Comparison of ENCODE assay signal across 12 mouse cellular contexts in genomic region chr4:132801176-132802077, GRCm38 (mm10). TPM values are rescaled to one million over a fixed set of nuclear protein-coding genes. Genes with fewer than 3 reads are reported as not detected.
DNase-seq lines count a peak whose midpoint lies in the region; ATAC-seq and TF ChIP-seq lines count a peak whose summit lies in the region.
"Had no signal": no experiment of that assay in that cellular context is flagged by ENCODE, and none has a peak within 500 bp of the region (broad histone marks: within the 10 kb centered on the region; RNA-seq: fewer than 3 reads in every experiment).

No protein-coding gene starts in this region.

- peaks cover 11% of the 10 kb centered on the region for H3K27me3 ChIP-seq in heart, embryonic 13.5 days (replicated peaks)
- no peaks in the 10 kb centered on the region for H3K27me3 ChIP-seq in testis, adult 2 months (ENCODE audit: control insufficient read depth, insufficient read depth, low read length)
- peaks cover 4% of the 10 kb centered on the region; the same call in 1 of the 2 replicates for H3K27me3 ChIP-seq in liver, embryonic 13.5 days
- H3K27me3 ChIP-seq in stomach, postnatal 0 days (ENCODE audit: control insufficient read depth, insufficient read depth, low read length), result no peaks in the 10 kb centered on the region

- no peaks in the 10 kb centered on the region for H3K9me3 ChIP-seq in heart, embryonic 13.5 days
- H3K9me3 ChIP-seq in liver, embryonic 13.5 days (replicated peaks), result no peaks in the 10 kb centered on the region
- H3K9me3 ChIP-seq in stomach, postnatal 0 days (ENCODE audit: control insufficient read depth, low read length), result no peaks in the 10 kb centered on the region
- H3K9me3 ChIP-seq: midbrain, embryonic 12.5 days; neural tube, embryonic 13.5 days had no signal

- ATAC-seq in heart, embryonic 13.5 days (ENCODE audit: extremely low read depth, insufficient number of reproducible peaks, low FRiP score, low TSS enrichment), result no peak
- peak; percentile 76 for ATAC-seq in liver, embryonic 13.5 days (ENCODE audit: low read depth)
- ATAC-seq in stomach, postnatal 0 days (ENCODE audit: low FRiP score, low TSS enrichment), result no peak

- 86% methylated on average over 18 of the region's 18 CpGs for WGBS in heart, embryonic 13.5 days
- WGBS in liver, embryonic 13.5 days (ENCODE audit: insufficient replicate concordance), result 61% methylated on average over 18 of the region's 18 CpGs
- WGBS in stomach, postnatal 0 days, result 84% methylated on average over 18 of the region's 18 CpGs

- no peak overlapping the region for H3K9ac ChIP-seq in heart, embryonic 13.5 days
- peak overlapping the region; percentile 61 for H3K9ac ChIP-seq in liver, embryonic 13.5 days
- no peak overlapping the region for H3K9ac ChIP-seq in stomach, postnatal 0 days (ENCODE audit: low read length)
- H3K9ac ChIP-seq: midbrain, embryonic 12.5 days; neural tube, embryonic 13.5 days had no signal

- no peak for TF ChIP-seq EP300 in stomach, postnatal 0 days (optimal IDR thresholded peaks at IDR 0.05)

- H3K4me2 ChIP-seq in heart, embryonic 13.5 days, result peak overlapping the region; percentile 22; the same call in 1 of the 2 replicates
- H3K4me2 ChIP-seq in liver, embryonic 13.5 days, result peak overlapping the region; percentile 71
- H3K4me2 ChIP-seq in stomach, postnatal 0 days (replicated peaks; ENCODE audit: low read depth), result no peak overlapping the region
- H3K4me2 ChIP-seq: midbrain, embryonic 12.5 days; neural tube, embryonic 13.5 days had no signal

- H3K27ac ChIP-seq in heart, embryonic 13.5 days (replicated peaks), result 0 out of 2 replicates have a peak overlapping the region, but pooled peaks have one; percentile 1
- H3K27ac ChIP-seq in testis, adult 2 months (ENCODE audit: control insufficient read depth, insufficient read depth, low read depth, low read length), result no peak overlapping the region
- peak overlapping the region; percentile 75 for H3K27ac ChIP-seq in liver, embryonic 13.5 days
- H3K27ac ChIP-seq in stomach, postnatal 0 days (replicated peaks), result 0 out of 2 replicates have a peak overlapping the region, but pooled peaks have one; percentile 35
- H3K27ac ChIP-seq: midbrain, embryonic 12.5 days; neural tube, embryonic 13.5 days had no signal

- DNase-seq in heart, postnatal 36 days, result no peak
- DNase-seq in testis, postnatal 10 days (ENCODE audit: low spot score), result no peak
- no peak for DNase-seq in liver, embryonic 13.5 days
- no peak for DNase-seq in stomach, postnatal 0 days (ENCODE audit: low spot score)
- DNase-seq in cerebellum, postnatal 36 days, result no peak
- no peak for DNase-seq in left cerebral cortex, postnatal 14 days (ENCODE audit: low spot score in 2 of 2)
- DNase-seq: embryo, embryonic 11 days had no signal

- no peaks in the 10 kb centered on the region for H3K36me3 ChIP-seq in heart, embryonic 13.5 days
- H3K36me3 ChIP-seq in testis, adult 2 months (ENCODE audit: control insufficient read depth, insufficient read depth, low read length), result no peaks in the 10 kb centered on the region
- H3K36me3 ChIP-seq in liver, embryonic 13.5 days, result no peaks in the 10 kb centered on the region
- H3K36me3 ChIP-seq in stomach, postnatal 0 days (ENCODE audit: control insufficient read depth, insufficient read depth, low read length), result no peaks in the 10 kb centered on the region
- H3K36me3 ChIP-seq: midbrain, embryonic 12.5 days; neural tube, embryonic 13.5 days had no signal

- H3K4me1 ChIP-seq in heart, embryonic 13.5 days, result peaks cover 6% of the 10 kb centered on the region
- H3K4me1 ChIP-seq in testis, adult 2 months (ENCODE audit: control insufficient read depth, insufficient read depth, low read length), result peaks cover 2% of the 10 kb centered on the region; the same call in 1 of the 2 replicates
- H3K4me1 ChIP-seq in liver, embryonic 13.5 days (replicated peaks), result peaks cover 37% of the 10 kb centered on the region
- H3K4me1 ChIP-seq in stomach, postnatal 0 days (replicated peaks; ENCODE audit: control insufficient read depth, insufficient read depth), result no peaks in the 10 kb centered on the region
- H3K4me1 ChIP-seq: midbrain, embryonic 12.5 days; neural tube, embryonic 13.5 days had no signal

- H3K4me3 ChIP-seq in heart, embryonic 13.5 days, result no peak overlapping the region
- H3K4me3 ChIP-seq in testis, adult 2 months (ENCODE audit: control insufficient read depth, low read depth, low read length), result peak overlapping the region; percentile 32; the same call in 1 of the 2 replicates
- peak overlapping the region; percentile 46 for H3K4me3 ChIP-seq in liver, embryonic 13.5 days (replicated peaks)
- no peak overlapping the region for H3K4me3 ChIP-seq in stomach, postnatal 0 days (ENCODE audit: low read depth, low read length)
- H3K4me3 ChIP-seq: midbrain, embryonic 12.5 days; neural tube, embryonic 13.5 days had no signal

- TF ChIP-seq POLR2A in testis, adult 2 months (IDR thresholded peaks at IDR 0.05; ENCODE audit: control insufficient read depth, low read depth, low read length), result no peak

- no peak for TF ChIP-seq CTCF in testis, adult 2 months (IDR thresholded peaks at IDR 0.05; ENCODE audit: control insufficient read depth, insufficient read depth, insufficient replicate concordance, low read depth, low read length)
- TF ChIP-seq CTCF in stomach, postnatal 0 days (IDR thresholded peaks at IDR 0.05; ENCODE audit: low read depth), result no peak

- intact Hi-C loops in heart, postnatal 36 days (cut with DNase I), result no loop called here
- intact Hi-C loops in left cerebral cortex, postnatal 14 days (cut with DNase I), result no loop called here

RNA-seq across cellular contexts. Expression of gene Themis2, which starts 5.2 kb away (rescaled TPM):
- polyA plus RNA-seq in heart, embryonic 13.5 days (2015; fragmentation: Nextera tagmentation; extraction: Ambion mirVana), result 1.1 TPM in 2 replicates
- 1 to 10 TPM; 2.2 to 2.9 TPM for total RNA-seq in heart, postnatal 36 days (2021)
- 0.25 and 0.57 TPM in 2 replicates for polyA plus RNA-seq in testis, adult 2 months (2012; rRNA removed)
- 1.7 and 2.4 TPM in 2 replicates for polyA plus RNA-seq in liver, embryonic 13.5 days (2015; fragmentation: Nextera tagmentation; extraction: Ambion mirVana)
- polyA plus RNA-seq in stomach, postnatal 0 days (2015; fragmentation: Nextera tagmentation; extraction: Ambion mirVana), result 0.72 and 0.79 TPM in 2 replicates
- total RNA-seq in left cerebral cortex, postnatal 14 days (2021), result under 1 TPM; 0.90 to 0.97 TPM
- polyA plus RNA-seq: C2C12 had no signal

RNA-seq across cellular contexts. Expression of gene Rpa2, which starts 33.3 kb away (rescaled TPM):
- polyA plus RNA-seq in heart, embryonic 13.5 days (2015; fragmentation: Nextera tagmentation; extraction: Ambion mirVana), result 80.2 and 81.2 TPM in 2 replicates
- 10 to 100 TPM; 11.6 to 15.0 TPM for total RNA-seq in heart, postnatal 36 days (2021)
- polyA plus RNA-seq in testis, adult 2 months (2012; rRNA removed), result 15.5 and 18.0 TPM in 2 replicates
- polyA plus RNA-seq in liver, embryonic 13.5 days (2015; fragmentation: Nextera tagmentation; extraction: Ambion mirVana), result 107 and 117 TPM in 2 replicates
- polyA plus RNA-seq in stomach, postnatal 0 days (2015; fragmentation: Nextera tagmentation; extraction: Ambion mirVana), result 29.8 and 32.1 TPM in 2 replicates
- 10 to 100 TPM; 12.1 to 13.3 TPM for total RNA-seq in left cerebral cortex, postnatal 14 days (2021)

RNA-seq across cellular contexts. Expression of gene Ppp1r8, which starts 41.5 kb away (rescaled TPM):
- polyA plus RNA-seq in heart, embryonic 13.5 days (2015; fragmentation: Nextera tagmentation; extraction: Ambion mirVana), result 30.1 and 32.8 TPM in 2 replicates
- 10 to 100 TPM; 16.6 to 18.8 TPM for total RNA-seq in heart, postnatal 36 days (2021)
- 19.7 and 21.6 TPM in 2 replicates for polyA plus RNA-seq in testis, adult 2 months (2012; rRNA removed)
- polyA plus RNA-seq in liver, embryonic 13.5 days (2015; fragmentation: Nextera tagmentation; extraction: Ambion mirVana), result 29.9 and 32.1 TPM in 2 replicates
- polyA plus RNA-seq in stomach, postnatal 0 days (2015; fragmentation: Nextera tagmentation; extraction: Ambion mirVana), result 18.7 and 18.9 TPM in 2 replicates
- 10 to 100 TPM; 41.8 to 43.1 TPM for total RNA-seq in left cerebral cortex, postnatal 14 days (2021)

RNA-seq across cellular contexts. Expression of gene Smpdl3b, which starts 44.4 kb away (rescaled TPM):
- 6.1 TPM in 2 replicates for polyA plus RNA-seq in heart, embryonic 13.5 days (2015; fragmentation: Nextera tagmentation; extraction: Ambion mirVana)
- total RNA-seq in heart, postnatal 36 days (2021), result under 1 TPM; 0.61 to 0.89 TPM
- polyA plus RNA-seq in testis, adult 2 months (2012; rRNA removed), result 2.8 and 3.7 TPM in 2 replicates
- 1.1 and 1.2 TPM in 2 replicates for polyA plus RNA-seq in liver, embryonic 13.5 days (2015; fragmentation: Nextera tagmentation; extraction: Ambion mirVana)
- polyA plus RNA-seq in stomach, postnatal 0 days (2015; fragmentation: Nextera tagmentation; extraction: Ambion mirVana), result 4.6 and 5.2 TPM in 2 replicates
- 1 to 10 TPM; 2.2 to 2.9 TPM for total RNA-seq in left cerebral cortex, postnatal 14 days (2021)

Comparison
In these comparisons a context has a peak if more than half of its experiments do, and no peak if none do; other contexts are left out.
1. H3K4me3 ChIP-seq: peak in testis, adult 2 months (single experiment) and liver, embryonic 13.5 days (single experiment); none in heart, embryonic 13.5 days (single experiment) and stomach, postnatal 0 days (single experiment).